Mouse (Mus musculus): ENCODE measurements around the gene Ckap2l.

The Ckap2l gene

GRCm38 (mm10) chr2:129263073-129263472 lies 33.9 kb downstream of the Ckap2l start:
- peak; percentile 18 for DNase-seq (ENCODE audit: low read depth)

- DNase-seq (ENCODE audit: low read depth) = no peak
These were observed 35.7 kb downstream of the Ckap2l start for GRCm38 (mm10) chr2:129261151-129261794.

GRCm38 (mm10) chr2:129260646-129261045 lies 36.4 kb downstream of the Ckap2l start:
- DNase-seq (ENCODE audit: low read depth) = no peak

- peak; percentile 40 for DNase-seq (ENCODE audit: low read depth)
These were observed 38.4 kb downstream of the Ckap2l start for GRCm38 (mm10) chr2:129258475-129259211.

GRCm38 (mm10) chr2:129258056-129258455 lies 39.0 kb downstream of the Ckap2l start:
- DNase-seq (ENCODE audit: low read depth) = no peak

- no peak for DNase-seq (ENCODE audit: low read depth)
These were observed 41.0 kb downstream of the Ckap2l start for GRCm38 (mm10) chr2:129256006-129256405.

GRCm38 (mm10) chr2:129254076-129254475 lies 42.9 kb downstream of the Ckap2l start:
- no peak for DNase-seq (ENCODE audit: low read depth)

GRCm38 (mm10) chr2:129253631-129253970 lies 43.4 kb downstream of the Ckap2l start:
- DNase-seq (ENCODE audit: low read depth) = no peak

GRCm38 (mm10) chr2:129252836-129253630 lies 44.0 kb downstream of the Ckap2l start:
- DNase-seq (ENCODE audit: low read depth) = no peak

- no peak for DNase-seq (ENCODE audit: low read depth)
These were observed 47.7 kb downstream of the Ckap2l start for GRCm38 (mm10) chr2:129249321-129249720.

- DNase-seq (ENCODE audit: low read depth) = no peak
These were observed 49.3 kb downstream of the Ckap2l start for GRCm38 (mm10) chr2:129247707-129248121.

- DNase-seq (ENCODE audit: low read depth) = no peak
These were observed 50.1 kb downstream of the Ckap2l start for GRCm38 (mm10) chr2:129246924-129247323.

GRCm38 (mm10) chr2:129246436-129246835 lies 50.6 kb downstream of the Ckap2l start:
- DNase-seq (ENCODE audit: low read depth) = no peak

- DNase-seq (ENCODE audit: low read depth) = no peak
These were observed 51.4 kb downstream of the Ckap2l start for GRCm38 (mm10) chr2:129245618-129246017.

GRCm38 (mm10) chr2:129244446-129245120 lies 52.4 kb downstream of the Ckap2l start:
- DNase-seq (ENCODE audit: low read depth) = no peak

- DNase-seq (ENCODE audit: low read depth) = no peak
These were observed 53.2 kb downstream of the Ckap2l start for GRCm38 (mm10) chr2:129243786-129244185.

GRCm38 (mm10) chr2:129243005-129243404 lies 54.0 kb downstream of the Ckap2l start:
- DNase-seq (ENCODE audit: low read depth) = no peak

GRCm38 (mm10) chr2:129241845-129242833 lies 54.9 kb downstream of the Ckap2l start:
- DNase-seq (ENCODE audit: low read depth) = no peak

- no peak for DNase-seq (ENCODE audit: low read depth)
These were observed 56.1 kb downstream of the Ckap2l start for GRCm38 (mm10) chr2:129240726-129241432.

- no peak for DNase-seq (ENCODE audit: low read depth)
These were observed 60.5 kb downstream of the Ckap2l start for GRCm38 (mm10) chr2:129236526-129236925.
